8 mouse cellular contexts compared by ENCODE assay signal in the genomic region with DNA sequence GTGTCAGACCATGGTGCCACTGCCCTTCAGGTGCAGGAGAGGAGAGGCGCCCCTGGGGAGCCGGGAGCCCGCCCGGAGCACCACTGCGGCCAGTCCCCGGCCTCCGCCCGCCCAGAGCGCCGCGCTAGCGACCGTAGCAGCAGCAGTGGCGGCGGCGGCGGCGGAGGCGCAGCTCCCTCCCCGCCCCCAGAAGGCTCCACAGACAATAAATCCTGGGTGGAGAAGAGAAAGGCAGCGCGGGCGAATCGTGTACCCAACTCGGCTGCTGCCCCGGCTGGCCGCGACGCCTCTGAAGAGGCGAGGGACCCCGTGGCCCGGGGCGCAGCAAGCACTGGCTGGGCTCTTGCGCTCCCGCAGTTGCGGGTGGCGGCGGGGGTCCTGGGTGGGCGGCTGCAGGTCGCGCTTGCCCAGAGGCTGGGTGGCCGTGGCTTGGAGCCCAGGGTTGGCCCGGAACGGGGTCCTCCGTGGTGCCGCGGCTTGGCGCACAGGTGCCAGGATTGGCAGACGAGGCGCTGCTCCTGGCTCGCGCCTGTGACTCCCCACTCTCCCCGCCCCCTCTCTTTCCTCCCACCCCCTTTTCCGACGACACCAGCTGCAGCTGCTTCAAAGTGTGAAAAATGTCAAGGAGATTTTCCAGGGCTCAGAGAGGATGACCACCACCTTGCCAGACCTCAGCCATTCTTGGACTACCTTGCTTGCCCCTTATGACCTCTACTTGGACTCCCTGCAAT. TPM values are rescaled to one million over a fixed set of nuclear protein-coding genes. Genes with fewer than 3 reads are reported as not detected.
DNase-seq lines count a peak whose midpoint lies in the region; ATAC-seq lines count a peak whose summit lies in the region.

No protein-coding gene starts in this region.

- H3K36me3 ChIP-seq in embryonic facial prominence, embryonic 15.5 days = no peaks in the 10 kb centered on the region
- H3K36me3 ChIP-seq in intestine, embryonic 14.5 days (ENCODE audit: control insufficient read depth, insufficient read depth, low read length) = no peaks in the 10 kb centered on the region
- H3K36me3 ChIP-seq in liver, embryonic 11.5 days (ENCODE audit: control insufficient read depth, insufficient read depth, low read length) = no peaks in the 10 kb centered on the region

- peak; percentile 72 for ATAC-seq in embryonic facial prominence, embryonic 15.5 days (ENCODE audit: insufficient number of reproducible peaks, low FRiP score, low TSS enrichment, low read depth)
- ATAC-seq in intestine, embryonic 14.5 days (replicated peaks; ENCODE audit: low FRiP score, low TSS enrichment, low read depth) = peak; percentile 76
- ATAC-seq in liver, embryonic 11.5 days (replicated peaks; ENCODE audit: low FRiP score) = peak; percentile 44; the same call in 1 of the 2 replicates

- peak overlapping the region; percentile 50 for H3K9ac ChIP-seq in embryonic facial prominence, embryonic 15.5 days
- peak overlapping the region; percentile 53 for H3K9ac ChIP-seq in intestine, embryonic 14.5 days (ENCODE audit: low read length)
- no peak overlapping the region for H3K9ac ChIP-seq in liver, embryonic 11.5 days (ENCODE audit: low read depth, low read length)

- peak; percentile 13 for DNase-seq in gastrocnemius, postnatal 10 days
- no peak for DNase-seq in gastrocnemius, adult 8-10 months (ENCODE audit: low spot score in 2 of 2)
- DNase-seq in Muller cell, postnatal 12 days (ENCODE audit: inconsistent ontology term) = peak; percentile 57
- peak; percentile 85 for DNase-seq in intestine, embryonic 14.5 days (ENCODE audit: low spot score)
- peak; percentile 44 for DNase-seq in liver, embryonic 11.5 days (ENCODE audit: low spot score)
- DNase-seq in right cerebral cortex, adult 18-20 months = peak; percentile 56
- no peak for DNase-seq in urinary bladder, postnatal 4 days (ENCODE audit: low spot score in 2 of 2)

- H3K4me3 ChIP-seq in embryonic facial prominence, embryonic 15.5 days (replicated peaks) = peak overlapping the region; percentile 70
- H3K4me3 ChIP-seq in intestine, embryonic 14.5 days (ENCODE audit: low read depth, low read length) = peak overlapping the region; percentile 70
- H3K4me3 ChIP-seq in liver, embryonic 11.5 days (ENCODE audit: low read depth, low read length) = peak overlapping the region; percentile 52

- no peaks in the 10 kb centered on the region for H3K9me3 ChIP-seq in embryonic facial prominence, embryonic 15.5 days (replicated peaks)
- H3K9me3 ChIP-seq in intestine, embryonic 14.5 days (ENCODE audit: control insufficient read depth, low read length) = no peaks in the 10 kb centered on the region
- H3K9me3 ChIP-seq in liver, embryonic 11.5 days (ENCODE audit: control insufficient read depth, low read length) = no peaks in the 10 kb centered on the region

- WGBS in embryonic facial prominence, embryonic 15.5 days = under 1% methylated on average over 55 of the region's 55 CpGs
- 0% methylated on average over 51 of the region's 55 CpGs for WGBS in intestine, embryonic 14.5 days
- WGBS in liver, embryonic 11.5 days = 1% methylated on average over 54 of the region's 55 CpGs

- no peak overlapping the region for H3K27ac ChIP-seq in embryonic facial prominence, embryonic 15.5 days (replicated peaks)
- no peak overlapping the region for H3K27ac ChIP-seq in intestine, embryonic 14.5 days (ENCODE audit: low read depth)
- no peak overlapping the region for H3K27ac ChIP-seq in liver, embryonic 11.5 days (ENCODE audit: low read depth, low read length)

- H3K4me2 ChIP-seq in embryonic facial prominence, embryonic 15.5 days (replicated peaks) = peak overlapping the region; percentile 99
- H3K4me2 ChIP-seq in intestine, embryonic 14.5 days (ENCODE audit: low read length) = peak overlapping the region; percentile 98
- H3K4me2 ChIP-seq in liver, embryonic 11.5 days = peak overlapping the region; percentile 75

- H3K4me1 ChIP-seq in embryonic facial prominence, embryonic 15.5 days = peaks cover 22% of the 10 kb centered on the region
- H3K4me1 ChIP-seq in intestine, embryonic 14.5 days (replicated peaks; ENCODE audit: control insufficient read depth, insufficient read depth, low read length) = peaks cover 7% of the 10 kb centered on the region; the same call in 1 of the 2 replicates
- no peaks in the 10 kb centered on the region for H3K4me1 ChIP-seq in liver, embryonic 11.5 days (replicated peaks; ENCODE audit: control insufficient read depth, insufficient read depth, low read length)

- H3K27me3 ChIP-seq in embryonic facial prominence, embryonic 15.5 days = peaks cover 34% of the 10 kb centered on the region
- H3K27me3 ChIP-seq in intestine, embryonic 14.5 days (replicated peaks; ENCODE audit: control insufficient read depth, insufficient read depth, low read length) = peaks cover 29% of the 10 kb centered on the region
- peaks cover 36% of the 10 kb centered on the region for H3K27me3 ChIP-seq in liver, embryonic 11.5 days (replicated peaks; ENCODE audit: control insufficient read depth, insufficient read depth, low read length)

RNA-seq across cellular contexts. Expression of a gene that starts 0.6 kb away (rescaled TPM):
- total RNA-seq in gastrocnemius, postnatal 10 days (2021) = under 1 TPM; 0.18 to 0.19 TPM
- total RNA-seq in gastrocnemius, adult 8-10 months (2022) = under 1 TPM in 1 of 4 experiments, not detected in 3; 0.19 TPM
- 2.8 and 3.2 TPM in 2 replicates for polyA plus RNA-seq in embryonic facial prominence, embryonic 15.5 days (2015; fragmentation: Nextera tagmentation; extraction: Ambion mirVana)
- polyA plus RNA-seq in intestine, embryonic 14.5 days (2014; fragmentation: Nextera tagmentation; extraction: Ambion mirVana) = 3.0 and 3.3 TPM in 2 replicates
- 0.16 and 0.22 TPM in 2 replicates for polyA plus RNA-seq in liver, embryonic 11.5 days (2014; fragmentation: Nextera tagmentation; extraction: Ambion mirVana)

Comparison
In these comparisons a context has a peak if more than half of its experiments do, and no peak if none do; other contexts are left out.
1. DNase-seq: peak in gastrocnemius, postnatal 10 days (single experiment), Muller cell, postnatal 12 days (single experiment), intestine, embryonic 14.5 days (single experiment), liver, embryonic 11.5 days (single experiment) and right cerebral cortex, adult 18-20 months (single experiment); none in gastrocnemius, adult 8-10 months (0 of 2) and urinary bladder, postnatal 4 days (0 of 2).
2. Peak in every context shown above with its lines, with median percentiles within 50 percentile points of each other: ATAC-seq, H3K4me2 ChIP-seq and H3K4me3 ChIP-seq.